Mouse (Mus musculus) MEL (cell line): ENCODE measurements around the gene Erfe. TPM values are rescaled to one million over a fixed set of nuclear protein-coding genes. Genes with fewer than 3 reads are reported as not detected.
A peak's percentile ranks its signal among the peaks of the same experiment; 100 is the strongest.

ENCODE experiments used
- DNase-seq: peaks from one replicate; pipeline ENCODE4 v3.0.0; 2011; ENCODE audit warnings: low read depth, low spot score
- H3K27ac ChIP-seq: 2 replicates; pipeline ENCODE4 v1.5.1; 2012; ENCODE audit warnings: low read depth, mild to moderate bottlenecking, control low read depth, low read length, moderate library complexity; ENCODE audit not compliant: control insufficient read depth
- H3K27me3 ChIP-seq, 2 experiments: fragments of 150-350 bp in 1 of 2; sonication (generic) in 1 of 2; 2 replicates each; pipeline ENCODE4 v1.6.1; 2012; ENCODE audit warnings: low read length in 2 of 2, mild to moderate bottlenecking in 2 of 2, improper control_type of control experiment in 1 of 2, moderate library complexity in 1 of 2; ENCODE audit not compliant: insufficient read depth in 2 of 2, control insufficient read depth in 1 of 2
- H3K36me3 ChIP-seq, 2 experiments: 2 replicates each; pipeline ENCODE4 v1.6.1; 2012 to 2014; ENCODE audit warnings: low read length in 2 of 2, improper control_type of control experiment in 1 of 2, inconsistent platforms in 1 of 2, mild to moderate bottlenecking in 1 of 2; ENCODE audit not compliant: insufficient read depth in 2 of 2, control insufficient read depth in 1 of 2
- H3K4me1 ChIP-seq, 2 experiments: fragments of 150-350 bp in 1 of 2; sonication (generic) in 1 of 2; 2 replicates each; pipeline ENCODE4 v1.6.1; 2012; ENCODE audit warnings: low read length in 2 of 2, improper control_type of control experiment in 1 of 2, mild to moderate bottlenecking in 1 of 2; ENCODE audit not compliant: insufficient read depth in 2 of 2, control insufficient read depth in 1 of 2
- H3K4me3 ChIP-seq, 2 experiments: fragments of 150-350 bp in 1 of 2; sonication (generic) in 1 of 2; 2 replicates each; pipeline ENCODE4 v1.5.1; 2012; ENCODE audit warnings: low read depth in 2 of 2, low read length in 2 of 2, mild to moderate bottlenecking in 2 of 2, moderate library complexity in 2 of 2, control low read depth in 1 of 2, improper control_type of control experiment in 1 of 2; ENCODE audit not compliant: control insufficient read depth in 1 of 2, insufficient read depth in 1 of 2
- H3K79me2 ChIP-seq: 2 replicates; pipeline ENCODE4 v1.6.1; 2012; ENCODE audit warnings: mild to moderate bottlenecking, low read length, moderate library complexity; ENCODE audit not compliant: control insufficient read depth, poor library complexity, insufficient read depth
- H3K9ac ChIP-seq: 2 replicates; pipeline ENCODE4 v1.6.1; 2012; ENCODE audit warnings: low read depth, mild to moderate bottlenecking, control low read depth, low read length, moderate library complexity; ENCODE audit not compliant: control insufficient read depth, poor library complexity, severe bottlenecking
- H3K9me3 ChIP-seq: fragments of 150-350 bp; sonication (generic); replicated peaks from 2 replicates; pipeline ENCODE4 v1.6.1; 2012; ENCODE audit warnings: mild to moderate bottlenecking, low read length, improper control_type of control experiment, moderate library complexity; ENCODE audit not compliant: insufficient read depth
- BHLHE40 ChIP-seq: IDR thresholded peaks from 2 replicates; pipeline ENCODE4 v1.6.1; 2012; ENCODE audit warnings: low read depth, mild to moderate bottlenecking, inconsistent platforms, low read length, improper control_type of control experiment, borderline replicate concordance
- CHD1 ChIP-seq: IDR thresholded peaks from 2 replicates; pipeline ENCODE4 v1.6.1; 2012; ENCODE audit warnings: low read depth, mild to moderate bottlenecking, inconsistent platforms, low read length, improper control_type of control experiment
- CHD2 ChIP-seq: IDR thresholded peaks from 2 replicates; pipeline ENCODE4 v1.6.1; 2011; ENCODE audit warnings: low read length, improper control_type of control experiment
- E2F4 ChIP-seq: IDR thresholded peaks from 2 replicates; pipeline ENCODE4 v1.6.1; 2011; ENCODE audit warnings: low read depth, low read length, improper control_type of control experiment, borderline replicate concordance
- EP300 ChIP-seq, 2 experiments: IDR thresholded peaks; 2 replicates each; pipeline ENCODE4 v1.6.1; 2011; ENCODE audit warnings: improper control_type of control experiment in 2 of 2, low read length in 2 of 2, low read depth in 1 of 2, mild to moderate bottlenecking in 1 of 2
- ETS1 ChIP-seq: IDR thresholded peaks from 2 replicates; pipeline ENCODE4 v1.6.1; 2012; ENCODE audit warnings: low read depth, mild to moderate bottlenecking, inconsistent platforms, low read length, improper control_type of control experiment, moderate library complexity
- GABPA ChIP-seq: IDR thresholded peaks from 2 replicates; pipeline ENCODE4 v1.6.1; 2012; ENCODE audit warnings: low read depth, mild to moderate bottlenecking, inconsistent platforms, low read length, improper control_type of control experiment, moderate library complexity
- GATA1 ChIP-seq: IDR thresholded peaks from 2 replicates; pipeline ENCODE4 v1.6.1; 2011; ENCODE audit warnings: low read depth, low read length, improper control_type of control experiment
- HCFC1 ChIP-seq: IDR thresholded peaks from 2 replicates; pipeline ENCODE4 v1.6.1; 2012; ENCODE audit warnings: low read depth, mild to moderate bottlenecking, inconsistent platforms, low read length, improper control_type of control experiment, moderate library complexity
- JUND ChIP-seq: IDR thresholded peaks from 2 replicates; pipeline ENCODE4 v1.6.1; 2011; ENCODE audit warnings: low read depth, mild to moderate bottlenecking, improper control_type of control experiment, low read length
- KAT2A ChIP-seq: conservative IDR thresholded peaks from 2 replicates; pipeline ENCODE4 v1.6.1; 2012; ENCODE audit warnings: low read depth, low read length, improper control_type of control experiment, inconsistent platforms
- MAFK ChIP-seq: IDR thresholded peaks from 2 replicates; pipeline ENCODE4 v1.6.1; 2011; ENCODE audit warnings: low read depth, mild to moderate bottlenecking, low read length, improper control_type of control experiment, borderline replicate concordance
- MAX ChIP-seq: IDR thresholded peaks from 2 replicates; pipeline ENCODE4 v1.6.1; 2011; ENCODE audit warnings: low read length, improper control_type of control experiment
- MEF2A ChIP-seq: IDR thresholded peaks from 2 replicates; pipeline ENCODE4 v1.6.1; 2014; ENCODE audit warnings: low read depth, mild to moderate bottlenecking, inconsistent platforms, low read length, improper control_type of control experiment; ENCODE audit not compliant: poor library complexity, insufficient replicate concordance, severe bottlenecking; ENCODE audit errors: extremely low read depth
- MXI1 ChIP-seq: IDR thresholded peaks from 2 replicates; pipeline ENCODE4 v1.6.1; 2011; ENCODE audit warnings: mild to moderate bottlenecking, low read depth, low read length, improper control_type of control experiment
- MYB ChIP-seq: IDR thresholded peaks from 2 replicates; pipeline ENCODE4 v1.6.1; 2011; ENCODE audit warnings: mild to moderate bottlenecking, low read depth, low read length, improper control_type of control experiment
- MYC ChIP-seq: IDR thresholded peaks from 2 replicates; pipeline ENCODE4 v1.6.1; 2011; ENCODE audit warnings: low read depth, mild to moderate bottlenecking, low read length, improper control_type of control experiment, moderate library complexity
- NELFE ChIP-seq: IDR thresholded peaks from 2 replicates; pipeline ENCODE4 v1.6.1; 2011; ENCODE audit warnings: low read depth, low read length, improper control_type of control experiment
- NRF1 ChIP-seq: IDR thresholded peaks from 2 replicates; pipeline ENCODE4 v1.6.1; 2014; ENCODE audit warnings: low read depth, mild to moderate bottlenecking, inconsistent platforms, low read length, improper control_type of control experiment, moderate library complexity; ENCODE audit not compliant: poor library complexity, insufficient read depth, severe bottlenecking
- POLR2A ChIP-seq, 2 experiments: IDR thresholded peaks; 2 replicates each; pipeline ENCODE4 v1.6.1; 2011 to 2012; ENCODE audit warnings: low read length in 2 of 2, mild to moderate bottlenecking in 2 of 2, control low read depth in 1 of 2, improper control_type of control experiment in 1 of 2, low read depth in 1 of 2, moderate library complexity in 1 of 2; ENCODE audit not compliant: control insufficient read depth in 1 of 2, insufficient read depth in 1 of 2, poor library complexity in 1 of 2
- POLR2AphosphoS2 ChIP-seq: IDR thresholded peaks from 2 replicates; pipeline ENCODE4 v1.6.1; 2011; ENCODE audit warnings: low read length, improper control_type of control experiment
- POLR2AphosphoS5 ChIP-seq: IDR thresholded peaks from 2 replicates; pipeline ENCODE4 v1.6.1; 2012; ENCODE audit warnings: low read depth, borderline replicate concordance, mild to moderate bottlenecking, inconsistent platforms, low read length, moderate library complexity, mixed read lengths
- RAD21 ChIP-seq: IDR thresholded peaks from 2 replicates; pipeline ENCODE4 v1.6.1; 2011; ENCODE audit warnings: mild to moderate bottlenecking, low read depth, low read length, improper control_type of control experiment
- SIN3A ChIP-seq: IDR thresholded peaks from 2 replicates; pipeline ENCODE4 v1.6.1; 2012; ENCODE audit warnings: low read length, improper control_type of control experiment, inconsistent platforms
- SMC3 ChIP-seq: IDR thresholded peaks from 2 replicates; pipeline ENCODE4 v1.6.1; 2011; ENCODE audit warnings: low read depth, low read length, improper control_type of control experiment
- TAL1 ChIP-seq: IDR thresholded peaks from 2 replicates; pipeline ENCODE4 v1.6.1; 2012; ENCODE audit warnings: mild to moderate bottlenecking, inconsistent platforms, low read length, moderate library complexity, mixed read lengths
- TBP ChIP-seq: IDR thresholded peaks from 2 replicates; pipeline ENCODE4 v1.8.0; 2011; ENCODE audit warnings: low read depth, low read length, improper control_type of control experiment
- TCF12 ChIP-seq: IDR thresholded peaks from 2 replicates; pipeline ENCODE4 v1.6.1; 2014; ENCODE audit warnings: low read depth, mild to moderate bottlenecking, inconsistent platforms, low read length, improper control_type of control experiment, moderate library complexity
- USF2 ChIP-seq, 2 experiments: IDR thresholded peaks; 2 replicates each; pipeline ENCODE4 v1.6.1; 2011 to 2012; ENCODE audit warnings: improper control_type of control experiment in 2 of 2, low read length in 2 of 2, borderline replicate concordance in 1 of 2, inconsistent platforms in 1 of 2, low read depth in 1 of 2, mild to moderate bottlenecking in 1 of 2; ENCODE audit not compliant: insufficient read depth in 1 of 2
- ZKSCAN1 ChIP-seq: IDR thresholded peaks from 2 replicates; pipeline ENCODE4 v1.6.1; 2012; ENCODE audit warnings: low read depth, mild to moderate bottlenecking, inconsistent platforms, low read length, improper control_type of control experiment, moderate library complexity
- ZNF384 ChIP-seq: IDR thresholded peaks from 2 replicates; pipeline ENCODE4 v1.6.1; 2012; ENCODE audit warnings: low read depth, mild to moderate bottlenecking, inconsistent platforms, low read length, improper control_type of control experiment
- polyA plus RNA-seq, 2 experiments: library from polyadenylated mRNA; stranded (reverse) in 1 of 2; unstranded in 1 of 2; fragments of >175 nt in 1 of 2; fragments of >200 nt in 1 of 2; gene quantifications; 2 replicates each; pipeline versions ENCODE4 v1.2.1 to v1.2.4; 2012; ENCODE audit warnings: low replicate concordance in 2 of 2, low read depth in 1 of 2; ENCODE audit not compliant: insufficient read length in 2 of 2, insufficient read depth in 1 of 2, missing spikeins in 1 of 2
- total RNA-seq: library from RNA; depleted of rRNA; stranded (reverse); fragments of 300-350 nt; gene quantifications from 2 replicates; pipeline ENCODE4 v1.2.3, GENCODE M21; 2012

Gene Erfe
- total and polyA plus RNA-seq, 3 experiments = 4.6 to 9.1 TPM; not detected in 1

- Histone ChIP-seq H3K9ac (no peak overlapping the region), H3K27ac (no peak overlapping the region), H3K36me3 (peaks cover 0 to 3% of the 10 kb centered on the region in 2 experiments; a peak in 2 of 4 replicates)
Observed at GRCm38 (mm10) chr1:91317656-91318055, 48.6 kb upstream of the Erfe start.

GRCm38 (mm10) chr1:91321760-91322438 is 44.3 kb upstream of the Erfe start, which contains the start of gene Espnl:
Gene Espnl, plus strand, starts transcription at chr1:91322075.
- Histone ChIP-seq H3K4me1 (peaks cover 2 to 15% of the 10 kb centered on the region in 2 experiments), H3K9me3 (no peaks in the 10 kb centered on the region), H3K36me3 (peaks cover 0 to 3% of the 10 kb centered on the region in 2 experiments; a peak in 2 of 4 replicates), H3K9ac (peak within 1 kb of the TSS; percentile 56), H3K4me3 (peak within 1 kb of the TSS; percentile 22 to 37; a peak in 3 of 4 replicates), H3K27me3 (no peaks in the 10 kb centered on the region), H3K27ac (peak within 1 kb of the TSS; percentile 33), H3K79me2 (no peaks in the 10 kb centered on the region)
- peak; percentile 86 for DNase-seq
- no peak for TF ChIP-seq POLR2AphosphoS5
- TF ChIP-seq BHLHE40 = no peak
- TF ChIP-seq POLR2AphosphoS2 = peak; percentile 86
- TF ChIP-seq TCF12 = 0 out of 2 replicates have a peak, but pooled peaks have one; percentile 30
- no peak for TF ChIP-seq ZNF384
- TF ChIP-seq TBP = 0 out of 2 replicates have a peak, but pooled peaks have one; percentile 19
- peak in 1 of 2 experiments; percentile 24; a peak in 1 of 4 replicates for TF ChIP-seq POLR2A (IDR thresholded peaks at IDR 0.05; ENCODE audit: control insufficient read depth in 1 of 2, insufficient read depth in 1 of 2, low read depth in 1 of 2, low read length in 2 of 2, poor library complexity in 1 of 2)
- no peak for TF ChIP-seq MAX
- no peak for TF ChIP-seq KAT2A
- TF ChIP-seq GABPA = no peak
- no peak for TF ChIP-seq E2F4
- TF ChIP-seq MXI1 = 0 out of 2 replicates have a peak, but pooled peaks have one; percentile 45
- TF ChIP-seq HCFC1 = peak; percentile 35; the same call in 1 of the 2 replicates
- no peak for TF ChIP-seq MYC
- TF ChIP-seq NRF1 = no peak
- no peak for TF ChIP-seq SMC3
- peak; percentile 55 for TF ChIP-seq GATA1
- peak; percentile 33; the same call in 1 of the 2 replicates for TF ChIP-seq NELFE
- no peak for TF ChIP-seq MYB
- no peak for TF ChIP-seq USF2 (IDR thresholded peaks at IDR 0.05; ENCODE audit: borderline replicate concordance in 1 of 2, insufficient read depth in 1 of 2, low read depth in 1 of 2, low read length in 2 of 2)
- TF ChIP-seq TAL1 = peak; percentile 34
- TF ChIP-seq SIN3A = peak; percentile 52; the same call in 1 of the 2 replicates
- no peak for TF ChIP-seq ZKSCAN1
- TF ChIP-seq MAFK = no peak

More at GRCm38 (mm10) chr1:91317656-91318055, 48.6 kb upstream of the Erfe start:
- Histone ChIP-seq H3K79me2 (no peaks in the 10 kb centered on the region), H3K4me3 (no peak overlapping the region), H3K4me1 (peaks cover 2 to 15% of the 10 kb centered on the region in 2 experiments), H3K9me3 (no peaks in the 10 kb centered on the region), H3K27me3 (no peaks in the 10 kb centered on the region)
- no peak for TF ChIP-seq GABPA
- no peak for TF ChIP-seq MAFK
- TF ChIP-seq MXI1 = no peak
- TF ChIP-seq JUND = no peak
- no peak for TF ChIP-seq CHD2
- TF ChIP-seq SMC3 = no peak
- TF ChIP-seq BHLHE40 = no peak
- no peak for TF ChIP-seq POLR2AphosphoS2
- no peak for TF ChIP-seq ETS1
- no peak for TF ChIP-seq NRF1
- TF ChIP-seq RAD21 = no peak
- no peak for TF ChIP-seq CHD1
- no peak for TF ChIP-seq ZKSCAN1
- no peak for TF ChIP-seq EP300 (IDR thresholded peaks at IDR 0.05; ENCODE audit: low read depth in 1 of 2, low read length in 2 of 2)
- no peak for TF ChIP-seq MYC
- TF ChIP-seq MEF2A = no peak
- no peak for TF ChIP-seq SIN3A
- no peak for TF ChIP-seq POLR2A (IDR thresholded peaks at IDR 0.05; ENCODE audit: control insufficient read depth in 1 of 2, insufficient read depth in 1 of 2, low read depth in 1 of 2, low read length in 2 of 2, poor library complexity in 1 of 2)
- DNase-seq = no peak
